Mouse (Mus musculus): ENCODE results near the gene Hoxd13. TPM values are rescaled to one million over a fixed set of nuclear protein-coding genes. Genes with fewer than 3 reads are reported as not detected.

The Hoxd13 gene
- total RNA-seq, 1 experiment from 2014 or later: not detected

GRCm38 (mm10) chr2:74661685-74662084 is 6.4 kb upstream of the Hoxd13 start:
- DNase-seq: no peak

GRCm38 (mm10) chr2:74663291-74663925 is 4.7 kb upstream of the Hoxd13 start:
- DNase-seq: peak; percentile 71

- DNase-seq: no peak
Measured at GRCm38 (mm10) chr2:74666411-74666810, 1.7 kb upstream of the Hoxd13 start.

GRCm38 (mm10) chr2:74667191-74667841 is 794 bp upstream of the Hoxd13 start:
- no peak for DNase-seq

- DNase-seq: no peak
Measured at GRCm38 (mm10) chr2:74668370-74669229, 490 bp downstream of the Hoxd13 start.

- DNase-seq: no peak
Measured at GRCm38 (mm10) chr2:74669230-74669578, 1.1 kb downstream of the Hoxd13 start.

- DNase-seq: no peak
Measured at GRCm38 (mm10) chr2:74669650-74670235, 1.6 kb downstream of the Hoxd13 start.

- no peak for DNase-seq
Measured at GRCm38 (mm10) chr2:74670632-74671188, 2.6 kb downstream of the Hoxd13 start.

GRCm38 (mm10) chr2:74671847-74672246 is 3.7 kb downstream of the Hoxd13 start:
- DNase-seq: no peak

- peak; percentile 75 for DNase-seq
Measured at GRCm38 (mm10) chr2:74672481-74673362, 4.6 kb downstream of the Hoxd13 start.

- no peak for DNase-seq
Measured at GRCm38 (mm10) chr2:74673835-74674425, 5.8 kb downstream of the Hoxd13 start.

- no peak for DNase-seq
Measured at GRCm38 (mm10) chr2:74674881-74675665, 7.0 kb downstream of the Hoxd13 start, which contains the start of gene Hoxd12. Gene Hoxd12, plus strand, starts transcription at chr2:74675013.

GRCm38 (mm10) chr2:74675666-74676282 is 7.7 kb downstream of the Hoxd13 start:
- DNase-seq: no peak

- DNase-seq: no peak
Measured at GRCm38 (mm10) chr2:74676376-74677052, 8.4 kb downstream of the Hoxd13 start.

- no peak for DNase-seq
Measured at GRCm38 (mm10) chr2:74677106-74677505, 9.0 kb downstream of the Hoxd13 start.

- no peak for DNase-seq
Measured at GRCm38 (mm10) chr2:74678891-74679595, 10.9 kb downstream of the Hoxd13 start, which contains the start of gene Hoxd11. Gene Hoxd11, plus strand, starts transcription at chr2:74679557.

- no peak for DNase-seq
Measured at GRCm38 (mm10) chr2:74679596-74679971, 11.5 kb downstream of the Hoxd13 start.

- no peak for DNase-seq
Measured at GRCm38 (mm10) chr2:74679980-74680379, 11.9 kb downstream of the Hoxd13 start.

Data from adrenal gland, postnatal 14 days (tissue).